Mouse (Mus musculus) urinary bladder, adult 2 months (tissue): ENCODE data around the gene Bcat2. TPM values are rescaled to one million over a fixed set of nuclear protein-coding genes. Genes with fewer than 3 reads are reported as not detected.
A peak's percentile ranks its signal among the peaks of the same experiment; 100 is the strongest.

Experiments
- DNase-seq: peaks from one replicate; pipeline ENCODE4 v3.0.0; 2022; ENCODE audit warnings: low spot score
- polyA plus RNA-seq: library from polyadenylated mRNA; depleted of rRNA; stranded (reverse); fragments of >200 nt; gene quantifications from 2 replicates; pipeline ENCODE4 v1.2.3, GENCODE M21; 2012

Gene Bcat2
- polyA plus RNA-seq, 1 experiment = 58.5 TPM

GRCm38 (mm10) chr7:45550821-45551511, 19.0 kb upstream of the Bcat2 start:
- no peak for DNase-seq

GRCm38 (mm10) chr7:45551512-45551883, 18.5 kb upstream of the Bcat2 start:
- DNase-seq = no peak

- no peak for DNase-seq
Measured at GRCm38 (mm10) chr7:45553519-45553918, 16.4 kb upstream of the Bcat2 start.

GRCm38 (mm10) chr7:45553990-45554389, 16.0 kb upstream of the Bcat2 start:
- no peak for DNase-seq

- no peak for DNase-seq
Measured at GRCm38 (mm10) chr7:45554744-45555143, 15.2 kb upstream of the Bcat2 start, which contains the start of gene Hsd17b14. Hsd17b14 (plus strand) TSS chr7:45554893.

GRCm38 (mm10) chr7:45555787-45556186, 14.2 kb upstream of the Bcat2 start:
- no peak for DNase-seq

GRCm38 (mm10) chr7:45558907-45559306, 11.0 kb upstream of the Bcat2 start:
- DNase-seq = no peak

- no peak for DNase-seq
Measured at GRCm38 (mm10) chr7:45560241-45560640, 9.7 kb upstream of the Bcat2 start.

GRCm38 (mm10) chr7:45560843-45561623, 8.9 kb upstream of the Bcat2 start:
- no peak for DNase-seq

- DNase-seq = no peak
Measured at GRCm38 (mm10) chr7:45561624-45562520, 8.1 kb upstream of the Bcat2 start.

GRCm38 (mm10) chr7:45564811-45565210, 5.1 kb upstream of the Bcat2 start:
- DNase-seq = no peak

- no peak for DNase-seq
Measured at GRCm38 (mm10) chr7:45565446-45565845, 4.5 kb upstream of the Bcat2 start.

- DNase-seq = no peak
Measured at GRCm38 (mm10) chr7:45567112-45567779, 2.7 kb upstream of the Bcat2 start.

GRCm38 (mm10) chr7:45567780-45568516, 2.0 kb upstream of the Bcat2 start:
- peak; percentile 73 for DNase-seq

GRCm38 (mm10) chr7:45568601-45569473, 1.1 kb upstream of the Bcat2 start:
- DNase-seq = no peak

- no peak for DNase-seq
Measured at GRCm38 (mm10) chr7:45571966-45572365, 2.0 kb downstream of the Bcat2 start.

- DNase-seq = no peak
Measured at GRCm38 (mm10) chr7:45573954-45574353, 4.0 kb downstream of the Bcat2 start.

- DNase-seq = no peak
Measured at GRCm38 (mm10) chr7:45574472-45575379, 4.8 kb downstream of the Bcat2 start.

GRCm38 (mm10) chr7:45585923-45586322, 16.0 kb downstream of the Bcat2 start:
- DNase-seq = no peak
